Mouse (Mus musculus) thymus, adult 2 months (tissue): Measurements from ENCODE around the gene Ciart.

Experiments
- CTCF ChIP-seq: fragments of 200-500 bp; IDR thresholded peaks from 2 replicates; pipeline ENCODE4 v1.5.1; 2012; ENCODE audit warnings: mild to moderate bottlenecking, control low read depth, low read length, moderate library complexity, borderline replicate concordance; ENCODE audit not compliant: control insufficient read depth, poor library complexity, insufficient read depth; ENCODE audit errors: extremely low read depth
- POLR2A ChIP-seq: fragments of 200-500 bp; IDR thresholded peaks from 2 replicates; pipeline ENCODE4 v1.6.1; 2012; ENCODE audit warnings: mild to moderate bottlenecking, low read length, control low read depth, moderate library complexity; ENCODE audit not compliant: control insufficient read depth, poor library complexity, insufficient read depth; ENCODE audit errors: extremely low read depth

DNA sequence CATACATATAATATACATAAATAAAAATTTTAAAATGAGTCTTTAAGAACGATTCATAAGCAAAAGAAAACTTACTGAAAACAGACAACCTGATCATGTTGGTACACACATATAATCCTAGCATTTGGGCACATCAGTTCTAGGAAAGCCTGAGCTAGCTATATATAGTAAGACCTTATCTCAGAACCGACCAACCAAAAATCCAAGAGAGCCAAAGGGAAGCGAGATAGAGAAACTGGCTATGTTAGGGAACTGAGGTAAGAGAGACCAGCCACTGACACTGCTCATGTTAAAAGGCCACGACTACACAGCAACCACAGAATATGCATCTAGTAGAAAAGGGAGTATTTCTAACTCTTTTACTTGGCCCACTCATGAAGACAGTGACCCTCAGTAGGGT is 31.4 kb downstream of the Ciart start:
- TF ChIP-seq POLR2A (no peak), CTCF (no peak)
